Mouse (Mus musculus): ENCODE results near the gene Evi2b. TPM values are rescaled to one million over a fixed set of nuclear protein-coding genes. Genes with fewer than 3 reads are reported as not detected.

The Evi2b gene
- total RNA-seq, 2 experiments from 2014 or later = 0.35 to 0.36 TPM

DNA sequence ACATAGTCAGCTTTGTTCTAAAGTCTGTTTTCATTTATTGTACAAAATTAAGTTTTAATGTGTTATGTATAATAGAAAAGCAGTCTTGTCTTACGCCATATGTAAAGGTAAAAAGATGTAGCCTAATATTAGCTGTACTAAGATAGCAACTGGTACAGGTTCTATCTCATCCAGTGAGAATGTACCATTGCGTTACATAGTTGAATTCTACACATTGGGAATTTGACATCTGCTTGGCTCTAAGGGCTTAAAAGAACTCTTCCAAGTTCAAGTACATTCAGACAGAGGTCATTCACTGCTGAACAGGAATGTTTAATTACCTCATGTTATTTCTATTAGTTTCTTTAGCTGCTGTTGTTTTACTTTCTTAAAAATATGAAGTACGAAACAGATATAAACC, 3.0 kb upstream of the Evi2b start:
- DNase-seq (ENCODE audit: low spot score in 2 of 2) = no peak

DNA sequence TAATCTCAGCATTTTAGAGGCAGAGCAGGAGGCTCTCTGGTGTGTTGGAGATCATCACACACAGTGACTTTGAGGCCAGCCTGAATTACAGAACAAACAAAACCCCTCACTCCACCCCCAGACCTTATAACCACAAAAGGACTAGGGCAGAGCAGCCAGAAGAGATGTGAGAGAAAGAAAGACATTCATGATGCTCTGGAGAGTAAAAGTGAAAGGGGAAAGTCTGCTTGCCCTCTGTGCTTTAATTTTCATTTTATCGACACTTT, 681 bp upstream of the Evi2b start:
- intact Hi-C loops (cut with DNase I) = no loop called here
- DNase-seq (ENCODE audit: low spot score in 2 of 2) = no peak

More for the DNA sequence above, 3.0 kb upstream of the Evi2b start:
- intact Hi-C loops (cut with DNase I) = no loop called here

DNA sequence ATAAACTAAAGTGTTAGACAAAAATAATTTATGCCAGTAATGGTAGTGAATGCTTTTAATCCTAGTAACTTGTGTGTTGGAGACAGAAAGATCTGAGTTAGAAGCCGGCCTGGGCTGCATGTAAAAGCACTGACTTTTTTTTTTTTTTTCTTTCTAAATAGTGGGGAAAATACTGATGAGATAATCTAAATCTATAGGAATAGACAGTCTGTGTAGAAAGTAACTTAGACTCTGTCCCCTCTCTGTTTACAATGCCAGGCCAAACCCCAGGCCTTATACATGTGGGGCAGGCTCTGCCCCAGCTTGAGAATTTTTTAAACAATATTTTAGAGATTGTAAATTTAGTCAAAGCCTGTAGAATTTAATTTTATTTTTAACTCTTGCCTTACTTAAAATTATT, 618 bp downstream of the Evi2b start:
- intact Hi-C loops (cut with DNase I) = no loop called here

DNA sequence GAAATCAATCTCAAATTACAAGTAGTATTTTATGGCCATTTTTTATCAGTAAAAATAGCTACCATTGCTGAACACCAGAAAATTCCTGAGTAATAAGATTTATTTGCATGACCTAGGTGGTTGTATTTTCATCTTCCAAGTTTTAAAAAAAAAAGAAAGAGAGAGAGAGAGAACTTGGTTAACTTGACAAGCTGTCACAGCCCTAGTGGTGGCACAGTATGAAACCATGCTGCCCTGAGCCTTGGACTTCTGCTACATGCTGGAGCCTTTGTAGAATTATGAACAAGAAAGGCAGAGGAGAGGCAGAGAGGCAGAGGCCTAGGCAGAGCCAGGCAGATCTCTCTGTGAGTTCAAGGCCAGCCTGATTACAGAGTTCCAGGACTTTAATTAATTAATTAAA, 1.6 kb downstream of the Evi2b start:
- intact Hi-C loops (cut with DNase I) = no loop called here
- no peak for DNase-seq (ENCODE audit: low spot score in 2 of 2)

More for the DNA sequence above, 618 bp downstream of the Evi2b start:
- no peak for DNase-seq (ENCODE audit: low spot score in 2 of 2)

DNA sequence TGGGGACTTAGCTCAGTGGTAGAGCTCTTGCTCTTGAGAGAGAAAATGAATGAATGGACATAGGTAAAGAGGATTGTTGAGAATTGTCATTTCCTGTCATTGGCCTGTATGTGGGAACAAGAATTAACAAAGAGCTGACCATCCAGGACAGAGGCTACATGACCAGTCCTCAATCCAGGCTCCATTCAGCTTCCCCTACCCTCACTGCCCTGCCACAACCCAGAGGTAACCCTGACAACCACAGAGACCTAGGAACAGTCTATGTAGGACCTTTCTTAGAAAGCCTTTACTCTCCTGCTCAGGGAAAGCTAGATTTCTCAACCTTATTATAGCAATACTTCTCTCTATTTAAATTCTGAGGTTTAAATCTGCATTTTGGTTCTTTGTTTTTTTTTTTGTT, 2.8 kb downstream of the Evi2b start:
- intact Hi-C loops (cut with DNase I) = no loop called here
- DNase-seq (ENCODE audit: low spot score in 2 of 2) = no peak

DNA sequence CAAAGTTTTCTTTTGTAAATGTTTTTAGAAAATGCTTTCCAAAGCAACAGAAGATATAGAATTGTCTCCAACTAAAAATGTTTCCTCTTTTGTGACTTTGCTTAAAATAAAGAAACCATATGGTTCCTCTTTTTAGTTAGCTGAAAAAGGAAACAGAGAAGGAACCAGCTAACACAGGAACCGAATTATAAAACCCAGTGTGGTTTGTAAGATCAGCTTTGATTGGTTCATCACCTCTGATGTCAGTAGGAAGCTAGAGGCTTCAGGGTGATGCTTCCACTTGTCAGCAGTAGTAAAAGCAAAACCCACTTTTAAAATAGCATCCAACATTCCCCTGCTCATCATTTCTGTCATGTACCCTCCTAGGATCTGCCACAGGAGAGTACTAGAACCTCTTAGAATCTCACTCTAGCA, 3.7 kb downstream of the Evi2b start:
- intact Hi-C loops (cut with DNase I) = no loop called here

DNA sequence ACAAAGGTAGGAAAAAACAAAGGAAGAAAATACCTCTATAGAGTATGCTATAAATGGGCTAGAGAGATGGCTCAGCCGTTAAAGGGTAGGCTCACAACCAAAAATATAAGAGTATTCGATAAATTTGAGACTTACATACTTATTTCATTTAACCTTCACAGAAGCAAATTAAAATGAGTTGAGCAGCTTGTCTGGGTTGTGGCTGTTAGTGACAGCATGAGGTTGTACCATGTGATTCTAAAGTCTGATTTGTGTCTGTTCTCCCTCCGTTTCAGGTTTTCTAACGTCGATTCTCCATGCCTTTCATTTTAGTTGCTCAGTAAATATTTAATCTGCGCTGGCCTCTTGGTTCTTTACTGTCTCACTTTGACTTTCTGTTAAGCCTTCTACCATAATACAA, 4.3 kb downstream of the Evi2b start:
- intact Hi-C loops (cut with DNase I) = no loop called here
- DNase-seq (ENCODE audit: low spot score in 2 of 2) = no peak

More for the DNA sequence above, 3.7 kb downstream of the Evi2b start:
- DNase-seq (ENCODE audit: low spot score in 2 of 2) = peak; percentile 54 to 89

DNA sequence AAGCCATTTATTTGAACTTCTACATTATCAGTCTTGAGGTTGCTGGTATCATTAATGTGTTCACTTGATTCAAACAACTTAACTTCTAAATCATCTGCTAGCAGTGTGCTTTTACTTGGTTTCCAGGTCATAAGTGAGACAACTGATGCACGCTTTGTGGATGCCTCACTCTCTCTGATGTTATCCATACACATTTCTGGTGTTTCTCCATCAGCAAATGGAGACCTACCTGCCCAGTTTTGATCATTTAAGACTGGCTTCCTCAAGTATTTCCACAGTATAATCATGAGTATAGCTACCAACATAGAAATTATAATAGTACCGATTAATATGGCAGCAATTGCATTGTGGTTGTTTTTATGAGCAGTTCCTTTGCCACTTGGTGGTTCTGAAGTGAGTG, 7.8 kb downstream of the Evi2b start:
- intact Hi-C loops (cut with DNase I) = no loop called here
- no peak for DNase-seq (ENCODE audit: low spot score in 2 of 2)

DNA sequence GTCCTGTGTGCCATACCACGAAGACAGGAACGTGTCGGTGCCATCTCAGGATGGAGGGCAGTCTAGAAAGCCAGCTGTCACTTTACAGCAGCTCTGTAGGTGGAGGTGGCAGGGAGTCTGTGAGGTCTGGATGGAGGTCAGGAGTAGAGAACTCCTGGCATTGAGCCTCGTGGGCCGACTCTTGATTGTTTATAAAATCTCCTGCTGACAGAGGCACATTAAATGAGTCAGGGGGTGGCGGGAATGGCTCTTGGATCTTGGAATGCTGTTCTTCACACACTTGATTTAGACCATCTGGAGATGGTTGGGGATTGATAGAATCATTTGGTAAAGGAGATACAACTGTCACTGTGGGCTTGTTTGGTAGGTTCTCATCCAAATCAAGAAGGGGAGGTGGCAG, 8.2 kb downstream of the Evi2b start:
- intact Hi-C loops (cut with DNase I) = no loop called here
- DNase-seq (ENCODE audit: low spot score in 2 of 2) = no peak

DNA sequence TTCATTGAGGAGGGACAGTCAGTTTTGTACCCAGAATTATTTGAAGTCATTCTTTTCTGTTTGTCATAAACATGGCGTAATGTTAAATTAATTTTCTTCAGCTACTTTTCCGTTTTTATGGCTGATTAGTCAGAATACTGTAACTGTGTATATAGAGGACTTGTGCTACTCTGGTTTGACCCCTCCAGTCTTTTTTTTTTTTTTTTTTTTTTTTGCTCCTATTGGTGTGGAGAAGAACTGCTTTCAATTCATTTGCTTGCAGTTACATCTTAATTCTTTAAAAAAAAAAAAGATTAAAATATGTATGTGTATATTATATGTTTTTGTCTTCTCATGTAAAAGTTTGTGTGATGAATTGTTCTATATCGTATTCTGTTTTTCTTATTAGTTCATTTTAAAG, 11.6 kb downstream of the Evi2b start:
- intact Hi-C loops (cut with DNase I) = no loop called here
- DNase-seq (ENCODE audit: low spot score in 2 of 2) = no peak

DNA sequence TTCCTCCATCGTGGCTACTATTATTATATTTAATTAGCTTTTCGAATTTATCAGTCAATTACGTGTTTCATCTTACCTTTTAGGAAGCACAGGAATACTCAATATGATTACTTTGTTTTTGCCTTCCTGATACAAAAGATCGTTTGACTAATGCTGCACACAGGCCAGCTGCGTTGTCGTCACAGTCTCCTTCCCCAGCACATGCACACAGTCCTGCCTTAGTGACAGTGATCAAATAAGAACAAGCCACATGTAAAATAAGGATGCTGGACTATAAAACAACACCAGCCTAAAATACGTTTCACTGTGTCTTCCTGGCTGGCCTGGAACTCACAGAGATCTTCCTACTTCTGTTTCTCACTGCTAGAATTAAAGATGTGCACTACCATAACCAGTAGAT, 19.1 kb downstream of the Evi2b start:
- intact Hi-C loops (cut with DNase I) = no loop called here
- peak in 1 of 2 experiments; percentile 42 for DNase-seq (ENCODE audit: low spot score in 2 of 2)

DNA sequence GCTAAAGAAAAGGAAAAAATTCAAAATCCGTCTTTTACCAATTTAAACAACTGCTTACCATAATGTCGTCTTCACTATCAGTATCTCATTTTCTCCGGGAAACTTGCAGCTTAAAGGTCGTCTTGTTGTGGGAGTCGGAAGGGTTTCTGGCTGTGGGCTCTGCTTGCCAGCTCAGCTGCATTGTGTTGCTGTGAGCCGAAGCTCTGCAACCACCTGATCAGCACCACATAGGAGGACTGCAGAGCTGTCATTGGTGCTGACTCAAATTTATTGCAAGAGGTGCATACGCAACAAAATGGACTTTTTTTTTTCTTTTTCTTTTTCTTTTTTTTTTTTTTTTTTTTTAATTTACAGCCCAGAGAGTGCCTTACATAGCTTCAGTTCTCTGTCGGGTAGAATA, 19.7 kb downstream of the Evi2b start, which contains the start of gene Omg:
Gene Omg, minus strand, starts transcription at position 240 of the 400 bp plus-strand sequence.
- intact Hi-C loops (cut with DNase I) = no loop called here
- DNase-seq (ENCODE audit: low spot score in 2 of 2) = peak; percentile 75 to 89

DNA sequence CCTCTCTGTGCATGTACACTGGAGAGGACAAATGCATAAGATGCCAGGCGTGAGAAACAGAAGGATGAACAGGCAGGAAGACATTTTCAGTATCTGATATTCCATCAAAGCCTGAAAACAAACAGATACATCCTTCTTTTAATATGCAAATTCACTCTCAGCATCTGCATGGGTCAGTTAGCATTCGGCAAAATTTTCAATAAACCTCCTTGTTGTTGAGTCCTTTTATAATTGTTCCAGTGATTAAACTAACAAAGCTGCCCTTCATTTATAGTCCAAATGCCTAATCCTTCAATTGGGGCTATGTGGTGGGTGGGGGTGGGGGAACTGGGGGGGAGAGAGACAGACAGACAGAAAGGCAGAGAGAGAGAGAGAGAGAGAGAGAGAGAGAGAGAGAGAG, 20.6 kb downstream of the Evi2b start:
- intact Hi-C loops (cut with DNase I) = no loop called here
- DNase-seq (ENCODE audit: low spot score in 2 of 2) = peak in 1 of 2 experiments; percentile 19

DNA sequence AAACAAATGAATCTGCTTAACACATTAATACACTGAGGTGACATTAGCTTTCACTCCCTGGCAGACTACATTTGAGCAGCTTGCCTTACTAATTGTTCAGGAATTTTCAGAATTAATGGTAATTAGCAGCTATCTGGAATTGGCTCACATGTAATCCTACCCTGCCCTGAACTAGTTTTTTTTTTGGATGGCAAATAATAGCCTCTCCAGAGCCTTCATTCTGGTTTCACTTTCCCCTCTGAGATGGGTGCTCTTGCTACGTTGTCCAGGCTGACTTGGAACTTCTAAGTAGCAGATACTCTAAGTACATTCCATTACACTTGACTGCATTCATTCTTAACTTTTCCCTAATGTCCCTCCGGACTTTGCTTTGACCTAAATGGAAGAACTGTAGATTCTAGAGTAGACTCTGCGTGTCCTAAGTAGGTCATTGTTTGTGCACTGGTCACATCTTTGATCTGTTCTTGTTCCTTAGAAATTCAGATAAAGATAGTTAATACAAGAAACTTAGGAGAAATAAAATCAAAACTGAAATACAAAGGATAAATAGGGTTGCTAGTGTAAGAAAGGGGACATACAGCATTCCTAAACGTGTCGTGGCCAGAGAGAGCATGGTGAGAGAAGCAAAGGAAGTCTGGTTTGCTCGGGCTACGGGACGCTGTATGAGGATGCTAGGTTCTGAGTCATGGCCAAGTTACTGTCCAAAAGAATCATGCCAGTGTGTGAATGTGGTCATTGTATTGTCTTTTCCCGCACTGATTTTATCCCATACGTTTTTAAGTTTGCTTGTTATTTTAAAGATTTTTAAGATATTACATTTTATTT, 28.4 kb downstream of the Evi2b start:
- DNase-seq (ENCODE audit: low spot score in 2 of 2) = no peak
- intact Hi-C loops (cut with DNase I) = no loop called here

DNA sequence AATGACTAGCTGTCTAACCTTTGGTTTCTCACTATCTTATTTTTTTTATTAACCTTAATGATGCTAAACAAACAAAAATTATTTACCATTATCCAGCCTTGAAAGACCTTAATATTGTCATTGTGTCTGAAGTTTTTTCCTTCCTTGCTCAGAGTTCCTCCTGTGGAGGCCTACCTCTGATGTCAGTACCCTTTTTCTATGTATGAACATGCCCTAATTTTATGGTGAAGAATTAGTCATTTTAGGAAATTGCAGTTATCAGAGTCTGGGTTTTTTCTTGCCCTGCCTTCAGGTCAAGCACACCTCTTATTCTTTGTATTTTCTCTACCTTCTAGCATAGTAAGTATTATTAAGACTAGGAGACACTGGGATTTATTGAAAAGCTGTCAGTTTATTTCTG, 38.8 kb downstream of the Evi2b start:
- DNase-seq (ENCODE audit: low spot score in 2 of 2) = no peak
- intact Hi-C loops (cut with DNase I) = no loop called here

DNA sequence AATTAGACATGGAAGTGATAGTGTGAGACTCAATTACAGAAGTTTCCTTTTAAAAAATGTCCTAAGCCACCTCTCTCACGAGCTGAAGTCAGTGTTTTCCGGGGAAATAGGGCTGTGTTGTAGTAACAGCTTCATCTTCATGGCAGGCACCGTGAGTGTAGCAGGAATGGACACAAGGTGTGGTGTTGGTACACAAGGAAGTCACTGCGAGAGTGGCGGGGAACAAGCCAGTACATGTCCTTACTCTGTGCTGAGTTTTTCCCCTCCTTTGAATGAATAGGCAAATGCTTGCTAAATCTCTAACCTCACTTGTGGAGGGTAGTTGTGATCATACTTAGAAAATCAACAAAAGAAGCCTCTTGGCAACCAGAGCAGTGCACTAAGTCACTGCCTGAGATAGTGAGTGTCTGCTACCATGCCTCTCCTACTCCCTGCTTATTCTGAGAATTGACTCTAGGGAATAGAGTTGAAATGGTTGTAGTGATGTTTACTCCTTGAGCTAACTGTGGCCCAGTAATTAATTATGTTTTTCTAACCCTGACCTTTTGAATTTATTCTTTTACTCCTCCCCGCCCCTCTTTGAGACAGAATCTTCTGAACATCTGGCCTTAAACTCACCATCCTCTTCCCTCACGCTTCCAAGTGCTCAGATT, 39.6 kb downstream of the Evi2b start:
- intact Hi-C loops (cut with DNase I) = no loop called here
- DNase-seq (ENCODE audit: low spot score in 2 of 2) = no peak

DNA sequence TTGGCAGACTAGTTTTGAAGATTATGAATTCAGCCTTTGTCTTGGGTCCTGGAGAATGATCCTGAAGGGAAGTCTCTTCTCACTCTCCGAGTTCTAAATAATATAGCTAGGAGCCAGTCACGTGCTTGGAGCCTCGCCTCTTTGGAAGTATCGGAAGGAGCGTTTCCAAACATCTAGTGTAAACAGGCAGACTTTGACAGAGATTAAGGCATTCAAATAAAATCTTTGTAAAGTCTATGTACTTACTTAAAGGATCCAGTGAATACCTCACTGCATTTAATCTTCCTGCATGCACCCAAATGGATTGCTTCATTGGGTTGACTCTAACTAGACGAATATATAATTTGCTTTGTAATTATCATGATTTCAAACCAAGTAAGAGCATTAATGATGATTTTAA, 40.2 kb downstream of the Evi2b start:
- no peak for DNase-seq (ENCODE audit: low spot score in 2 of 2)
- intact Hi-C loops (cut with DNase I) = no loop called here

DNA sequence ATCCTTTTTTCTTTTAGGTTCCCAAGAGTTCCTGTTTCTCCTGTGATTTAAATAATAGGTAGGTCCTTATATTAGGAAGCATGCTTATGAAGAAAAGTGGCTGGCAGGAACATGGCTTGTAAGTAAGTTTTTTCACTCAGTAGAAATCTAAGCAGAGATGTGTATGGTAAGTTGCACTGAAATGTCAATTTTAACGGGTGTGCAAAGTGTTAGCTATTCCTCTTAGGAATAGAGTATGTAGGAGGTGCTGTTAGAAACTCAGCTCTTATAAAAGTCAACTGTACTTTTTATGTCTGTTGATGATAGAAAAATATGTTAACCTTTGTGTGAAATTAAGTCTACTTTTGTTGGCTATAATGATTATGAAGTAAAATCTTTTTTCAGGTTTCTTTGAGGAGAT, 55.5 kb downstream of the Evi2b start:
- intact Hi-C loops (cut with DNase I) = no loop called here
- DNase-seq (ENCODE audit: low spot score in 2 of 2) = no peak

All from left cerebral cortex, postnatal 14 days (tissue).